Mouse (Mus musculus) testis, postnatal 14 days (tissue): ENCODE measurements at regions not wholly inside any gene's neighbourhood (a gene's known extent, or its start where the extent isn't known, plus 50 kb on each side); places are given as distances from the start of the nearest gene placed in this dataset.
A peak's percentile ranks its signal among the peaks of the same experiment; 100 is the strongest.

Experiments used
- DNase-seq: peaks from one replicate; pipeline ENCODE4 v3.0.0; 2021; ENCODE audit warnings: low spot score

DNA sequence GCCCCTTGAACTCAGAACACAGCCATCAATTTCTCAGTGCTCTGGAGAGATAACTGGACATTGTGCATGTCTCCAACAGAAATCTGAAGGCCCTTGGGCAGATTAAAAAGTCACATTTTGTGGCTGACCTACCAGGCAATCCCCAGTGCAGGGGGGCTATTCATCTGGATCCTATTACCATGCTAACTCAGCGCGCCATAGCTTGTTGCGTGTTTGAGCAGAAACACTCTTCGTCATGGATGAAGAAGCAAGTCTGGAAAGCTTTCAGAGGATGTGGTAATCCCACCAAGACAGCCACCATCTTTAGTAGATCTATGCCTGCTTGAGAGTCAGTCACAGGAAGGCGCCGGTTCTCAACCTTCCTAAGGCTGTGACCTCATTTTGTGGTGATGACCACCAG is 243.9 kb downstream of the Sipa1l2 start:
- DNase-seq = no peak

DNA sequence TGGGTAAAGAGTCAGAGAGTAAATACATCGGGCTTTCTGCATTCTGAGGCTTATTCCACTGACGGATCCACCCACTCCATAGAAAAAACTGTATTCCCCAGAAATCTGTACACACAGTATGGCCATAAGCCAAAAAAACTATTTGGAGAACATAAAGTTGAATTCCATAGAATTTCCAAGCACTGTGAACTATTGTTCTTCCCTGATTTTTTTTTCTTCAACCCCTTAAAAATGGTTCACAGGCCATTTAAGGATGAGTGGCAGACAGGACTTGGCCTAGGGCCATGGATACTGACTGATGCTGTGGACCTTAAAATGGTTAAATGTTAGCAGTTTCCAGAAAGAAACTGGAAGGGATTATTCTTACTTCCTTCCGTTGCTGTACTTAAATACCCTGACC is 247.0 kb downstream of the Sipa1l2 start:
- no peak for DNase-seq

DNA sequence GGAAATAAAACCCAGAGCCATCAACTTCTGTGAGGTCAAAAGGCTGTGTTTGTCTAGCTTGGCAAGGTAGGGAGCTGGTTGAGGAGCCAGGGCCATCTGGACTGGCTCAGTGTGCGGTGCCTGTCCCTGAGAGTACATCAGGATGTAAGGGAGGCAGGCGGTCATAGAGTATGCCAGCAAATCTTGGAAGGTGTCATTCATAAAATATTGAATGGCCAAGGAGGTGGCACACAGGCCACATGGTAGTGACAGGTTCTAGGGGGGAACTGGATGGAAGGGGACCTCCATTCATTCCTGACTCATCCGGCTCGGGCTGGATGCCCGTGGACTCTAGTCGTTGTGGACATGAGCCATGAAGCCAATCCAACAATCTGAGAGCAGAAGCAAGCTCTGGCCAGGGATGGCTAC is 252.0 kb downstream of the Sipa1l2 start:
- DNase-seq = no peak

DNA sequence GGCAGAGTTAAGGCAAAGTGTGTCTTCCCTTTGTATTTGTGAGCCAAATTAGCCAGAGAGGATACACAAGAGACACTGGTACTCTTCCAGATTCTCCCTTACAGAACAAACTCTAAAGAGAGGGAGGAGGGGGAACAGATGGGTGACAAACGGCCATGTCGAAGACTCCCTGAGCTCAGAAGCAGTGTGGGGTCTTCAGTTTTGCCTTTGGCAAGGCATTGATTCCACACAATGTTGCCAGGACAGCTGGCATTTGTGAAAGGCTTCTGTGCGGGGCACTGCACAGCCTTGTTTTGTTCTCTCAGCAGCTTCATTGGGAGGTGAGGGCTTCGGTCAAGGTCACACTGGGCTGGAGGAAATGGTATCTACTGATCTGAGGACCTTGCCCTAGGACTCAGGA is 253.9 kb downstream of the Sipa1l2 start:
- no peak for DNase-seq

DNA sequence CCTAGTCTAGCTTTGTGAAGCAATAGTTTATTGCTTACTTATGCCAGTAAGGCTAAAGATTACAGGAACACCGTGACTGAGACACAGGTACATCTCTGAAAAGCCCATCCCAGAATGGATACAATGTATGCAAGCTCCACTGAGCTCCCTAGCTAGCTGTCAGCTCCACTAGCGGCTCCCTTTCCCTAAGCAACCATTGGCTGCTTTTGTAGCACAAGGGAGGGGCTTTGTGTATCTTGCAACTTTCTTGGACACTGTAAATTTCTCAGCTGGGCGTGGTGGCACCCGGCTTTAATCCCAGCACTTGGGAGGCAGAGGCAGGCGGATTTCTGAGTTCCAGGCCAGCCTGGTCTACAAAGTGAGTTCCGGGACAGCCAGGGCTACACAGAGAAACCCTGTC is 254.6 kb downstream of the Sipa1l2 start:
- DNase-seq = peak; percentile 65

DNA sequence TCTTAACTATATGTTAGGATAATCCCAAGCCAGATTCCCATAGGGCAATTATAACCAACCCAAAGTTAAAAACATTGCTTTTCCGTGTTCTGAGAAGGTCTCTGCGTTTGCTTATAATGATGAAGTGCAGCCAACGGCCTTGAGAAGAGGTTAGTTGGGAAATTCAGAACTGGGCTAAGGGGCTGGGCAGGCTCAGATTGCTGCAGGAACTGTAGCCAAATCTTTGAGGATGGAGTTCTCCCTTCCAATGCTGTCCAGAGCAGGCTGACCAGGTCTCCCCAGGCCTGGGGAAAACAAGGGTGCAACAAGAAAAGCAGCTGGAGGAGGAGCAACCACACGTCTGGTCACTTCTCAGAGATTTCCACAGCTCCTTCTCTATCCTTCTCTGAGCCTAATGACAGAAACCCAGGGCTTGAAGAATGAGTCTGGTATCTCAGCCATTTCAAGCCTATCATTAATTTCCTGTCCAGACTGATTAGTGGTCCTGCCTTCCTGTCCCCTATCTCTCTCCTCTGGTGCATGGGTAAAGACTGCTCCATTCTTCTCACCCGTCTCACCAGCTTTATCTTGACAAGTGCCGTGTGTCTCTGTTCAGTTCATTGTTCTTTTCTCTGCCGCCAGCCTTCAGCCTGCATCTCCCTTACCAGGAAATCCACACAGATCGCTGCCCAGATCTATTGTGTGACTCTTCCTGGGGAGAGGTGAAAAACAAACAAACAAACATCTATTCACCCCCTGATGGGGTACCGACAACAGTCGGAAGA is 255.2 kb downstream of the Sipa1l2 start:
- DNase-seq = no peak

DNA sequence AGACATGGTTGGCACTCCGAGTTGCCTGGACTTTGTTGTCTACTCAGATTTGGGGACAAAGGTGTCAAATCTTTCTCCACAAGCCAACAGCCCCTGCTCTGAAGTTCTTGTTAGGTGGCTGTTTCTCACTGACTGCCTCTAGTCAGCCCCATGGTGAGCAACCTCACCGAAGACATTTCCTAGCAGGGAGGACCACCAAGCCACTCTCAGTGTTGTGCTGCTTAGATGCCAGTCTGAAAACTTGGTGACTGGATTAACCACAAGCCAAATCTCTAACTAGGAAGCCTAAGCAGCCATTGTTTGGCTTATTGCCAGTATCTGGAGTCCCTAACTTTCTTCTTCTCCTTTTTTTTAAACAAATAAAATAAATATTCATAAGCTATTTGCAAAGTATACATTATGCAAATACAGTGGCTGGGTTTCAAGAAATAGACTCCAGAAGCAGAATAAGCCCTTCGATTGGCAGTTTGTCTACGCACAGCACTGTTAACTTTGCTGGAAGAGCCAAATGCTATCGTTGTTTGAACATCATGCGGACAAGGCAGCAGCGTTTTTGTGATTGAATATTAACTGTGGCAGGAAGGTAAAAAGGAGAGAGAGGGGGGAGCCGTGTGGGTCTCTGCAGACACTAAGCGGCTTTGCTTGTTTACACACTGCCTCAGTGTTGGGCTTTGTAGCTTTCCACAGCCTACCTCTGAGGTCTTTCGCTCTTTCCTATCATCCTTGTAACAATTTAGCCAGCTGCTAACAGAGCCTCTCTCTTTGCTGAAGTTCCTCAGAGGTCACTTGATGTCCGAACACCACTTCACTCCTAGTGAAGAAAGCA is 257.4 kb downstream of the Disc1 start:
- no peak for DNase-seq
